Mouse (Mus musculus) adrenal gland, postnatal 14 days (tissue): ENCODE measurements at regions not wholly inside any gene's neighbourhood (a gene's known extent, or its start where the extent isn't known, plus 50 kb on each side); places are given as distances from the start of the nearest gene placed in this dataset.
A peak's percentile ranks its signal among the peaks of the same experiment; 100 is the strongest.

Experiments used
- DNase-seq: peaks from one replicate; pipeline ENCODE4 v3.0.0; 2021; ENCODE audit warnings: mixed read lengths

DNA sequence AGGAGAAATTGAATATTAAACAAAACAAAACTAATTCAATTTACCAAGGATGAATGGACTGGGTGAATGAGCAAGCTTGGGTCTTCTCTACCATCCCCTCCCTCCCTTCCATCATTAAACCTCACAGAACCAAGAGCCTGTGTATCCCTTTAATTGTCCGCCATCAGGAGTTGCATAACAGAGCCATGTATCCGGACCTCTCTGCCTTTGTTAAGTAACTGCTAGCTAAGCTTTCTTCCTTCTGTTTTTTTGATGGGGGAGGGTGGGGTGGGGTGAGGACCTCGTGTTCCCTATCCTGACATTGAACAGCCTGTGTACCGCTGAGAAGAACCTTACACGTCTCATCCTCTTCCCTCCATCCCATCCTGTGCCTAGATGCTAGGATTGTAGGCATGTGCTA is 274.0 kb downstream of the Pmp22 start:
- no peak for DNase-seq

DNA sequence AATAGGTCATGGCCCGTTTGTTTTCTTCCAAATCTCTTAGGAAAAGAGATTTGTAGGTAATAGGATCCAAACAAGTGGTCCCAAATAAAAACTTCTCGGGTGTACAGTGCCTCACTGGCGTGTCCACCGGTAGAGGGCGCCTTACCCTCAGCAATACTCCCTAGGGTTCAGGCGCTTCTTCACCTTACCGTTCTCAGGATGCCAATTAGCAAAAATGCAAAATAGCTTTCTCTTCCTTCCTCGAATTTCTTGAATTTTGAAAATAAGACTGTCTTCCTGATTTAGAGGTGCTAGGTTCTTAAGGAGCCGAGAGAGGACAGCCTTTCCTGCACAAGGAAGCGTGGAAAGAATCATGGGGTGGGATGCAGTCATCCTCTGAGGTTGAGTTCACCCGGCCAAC is 275.9 kb downstream of the Pmp22 start:
- peak; percentile 88 for DNase-seq

DNA sequence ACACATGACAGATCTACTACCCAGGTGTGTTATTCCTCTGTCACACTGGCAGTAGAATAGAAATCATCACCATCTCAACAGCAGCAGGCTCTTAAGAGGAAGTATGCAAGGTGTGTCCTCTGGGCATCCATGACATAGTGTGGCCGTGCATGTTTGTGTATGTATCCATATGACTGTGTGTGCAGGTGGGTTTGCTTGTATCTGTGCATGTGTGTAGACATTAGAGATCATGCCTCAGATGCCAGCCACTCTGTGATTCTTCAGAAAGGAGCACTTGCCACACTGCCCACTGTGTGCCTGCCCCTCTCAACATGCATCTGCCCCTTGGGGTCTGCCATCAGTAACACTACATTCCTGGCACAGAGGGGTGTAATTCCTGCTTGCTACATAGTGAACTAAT is 280.6 kb downstream of the Pmp22 start:
- no peak for DNase-seq

DNA sequence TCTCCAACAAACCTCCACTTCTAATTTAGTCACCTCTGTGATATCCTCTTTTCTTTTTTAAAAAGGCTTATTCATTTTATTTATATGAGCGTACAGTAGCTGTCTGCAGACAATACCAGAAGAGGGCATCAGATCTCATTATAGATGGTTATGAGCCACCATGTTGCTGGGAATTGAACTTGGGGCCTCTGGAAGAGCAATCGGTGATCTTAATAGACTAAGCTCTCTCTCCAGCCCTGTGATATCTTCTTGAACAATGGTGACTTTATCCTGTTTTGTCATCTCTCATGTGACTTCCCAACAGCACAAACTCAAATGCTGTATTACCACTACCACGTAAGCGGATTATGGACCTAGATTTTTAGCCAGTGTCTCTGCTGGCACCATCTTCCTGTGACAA is 282.1 kb downstream of the Pmp22 start:
- no peak for DNase-seq

DNA sequence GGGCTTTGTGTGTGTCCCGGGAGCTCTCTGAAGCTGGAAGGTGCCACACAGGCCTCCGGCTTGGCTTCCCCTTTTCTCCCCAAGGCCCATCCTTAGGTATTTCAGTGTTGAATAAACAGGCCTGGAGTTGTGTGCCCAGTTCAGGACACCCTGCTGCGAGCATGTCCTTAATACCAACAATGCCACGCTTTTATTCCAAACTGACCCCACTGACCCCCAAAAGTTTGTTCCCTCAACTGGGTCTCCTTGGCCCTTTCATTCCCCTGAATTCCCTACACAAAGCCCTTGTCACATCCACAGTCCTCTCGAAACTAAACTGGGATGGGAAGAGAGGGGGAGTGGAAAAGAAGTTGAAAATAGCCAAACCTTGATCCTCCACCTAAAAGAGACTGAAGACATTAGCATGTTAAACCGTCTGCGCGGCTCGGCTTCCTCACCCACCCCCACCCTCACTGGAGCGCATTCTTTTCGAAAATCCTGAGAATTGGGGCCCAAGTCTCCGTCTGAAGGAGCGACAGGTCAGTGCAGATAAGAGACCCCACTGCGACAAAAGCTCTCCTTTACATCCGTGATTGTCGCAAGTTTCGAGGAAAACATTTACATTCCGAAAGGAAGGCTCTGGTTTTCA is 283.7 kb downstream of the Pmp22 start:
- DNase-seq = no peak

DNA sequence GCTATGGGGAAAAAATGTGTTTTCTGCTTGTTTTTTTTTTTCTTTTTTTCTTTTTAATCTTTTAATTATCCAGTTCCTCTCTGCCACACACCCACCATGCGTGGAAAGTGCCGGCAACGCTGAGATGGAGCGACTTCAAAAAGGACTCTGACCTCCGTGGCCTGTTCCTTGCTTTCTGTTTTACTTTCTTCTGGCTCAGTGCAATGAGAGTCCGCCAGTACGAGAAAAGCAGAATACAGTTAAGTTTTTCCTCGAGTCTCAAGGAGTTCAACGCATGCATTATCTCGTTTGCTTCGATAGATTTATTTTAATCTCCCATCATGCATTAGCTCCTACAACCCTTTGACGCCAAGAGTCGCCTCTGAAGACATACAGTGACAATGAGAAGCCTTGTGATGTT is 284.3 kb downstream of the Pmp22 start:
- no peak for DNase-seq

DNA sequence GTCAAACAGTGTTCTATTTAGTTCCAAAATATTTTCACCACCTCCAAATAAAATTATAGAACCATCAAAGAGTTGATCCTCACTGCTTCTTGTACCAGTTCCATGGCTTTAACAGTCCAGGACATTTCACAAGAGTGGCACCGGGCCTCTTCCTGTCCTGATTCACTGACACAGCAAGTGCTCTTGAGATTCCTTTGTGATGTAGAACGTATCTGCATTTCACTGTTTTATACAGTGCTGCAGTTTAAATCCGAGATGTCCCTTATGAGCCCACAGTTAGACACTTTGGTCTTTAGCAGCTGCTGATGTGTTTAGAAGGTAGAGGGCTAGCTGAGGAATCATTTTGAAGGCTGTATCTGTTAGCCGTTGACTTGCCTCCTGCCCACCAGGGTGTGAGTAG is 284.8 kb downstream of the Pmp22 start:
- no peak for DNase-seq

DNA sequence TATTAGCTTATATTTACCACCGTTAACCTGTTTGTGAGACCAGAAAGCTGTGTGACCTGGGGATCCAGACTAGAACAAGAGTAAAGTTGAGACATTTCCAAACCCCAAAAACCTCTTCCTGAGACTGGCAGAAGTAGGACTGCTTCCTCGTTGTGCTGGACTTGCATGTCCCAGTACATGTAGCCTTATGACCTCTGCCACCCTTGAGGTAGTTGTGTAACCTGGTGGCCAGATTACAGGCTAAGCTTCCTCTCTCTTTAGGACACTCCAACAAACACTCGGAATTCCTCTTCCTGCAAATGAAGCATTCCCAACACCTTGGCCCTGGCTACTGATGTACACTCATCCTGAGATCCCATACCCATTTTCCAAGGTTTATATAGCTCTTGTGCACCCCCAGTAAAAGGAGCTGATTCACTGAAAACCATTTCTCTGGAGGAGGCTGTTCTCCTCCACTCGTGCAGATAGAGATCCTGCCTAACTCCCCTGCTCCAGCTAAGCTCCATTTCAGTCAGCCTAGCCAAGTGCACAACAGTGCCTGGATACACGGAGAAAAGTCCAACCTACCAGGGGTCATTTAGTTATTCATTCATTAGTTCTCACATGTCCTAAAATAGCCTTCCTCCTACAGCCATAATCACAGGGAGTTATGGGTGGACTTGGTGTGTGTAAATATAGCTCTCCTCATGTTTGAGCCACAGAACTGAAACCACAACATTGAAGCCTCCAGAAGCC is 289.4 kb downstream of the Pmp22 start:
- DNase-seq = no peak

DNA sequence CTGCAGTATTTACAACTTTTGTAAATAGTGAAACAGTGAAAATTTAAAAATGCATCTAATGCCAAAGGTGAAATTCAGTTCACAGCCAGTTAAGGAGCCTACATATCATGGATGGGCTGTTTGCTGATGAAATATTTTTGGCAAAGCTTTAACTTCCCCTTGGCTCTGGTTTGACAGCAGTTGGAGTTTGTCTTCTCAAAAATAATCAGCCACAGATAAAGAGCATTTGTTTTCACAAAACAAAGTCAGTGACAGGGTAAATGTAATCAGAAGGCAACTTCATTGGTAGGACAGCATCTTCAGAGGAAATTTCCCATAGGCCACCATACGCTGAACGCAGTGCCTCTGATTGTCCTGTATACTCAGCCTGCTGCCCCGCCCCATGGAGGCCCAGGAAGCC is 291.6 kb downstream of the Pmp22 start:
- DNase-seq = no peak

DNA sequence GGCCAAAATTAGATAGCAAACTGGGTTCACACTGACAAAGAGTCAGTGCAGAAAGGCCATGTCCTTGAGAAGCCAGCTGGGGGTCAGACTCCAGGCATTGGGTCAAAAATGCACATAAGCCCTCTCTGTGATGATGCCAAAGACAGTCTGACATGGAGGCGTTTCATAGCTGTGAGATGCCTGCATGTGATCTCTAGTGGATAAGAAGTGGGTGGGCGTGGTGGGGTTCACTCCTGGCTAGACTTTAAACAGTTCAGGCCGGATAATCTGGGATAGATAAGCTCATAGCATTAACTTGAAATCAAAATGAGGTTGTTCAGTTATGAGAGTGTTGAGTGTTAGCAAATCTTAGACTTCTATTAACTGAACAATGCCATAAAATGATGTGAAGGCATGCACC is 293.3 kb downstream of the Pmp22 start:
- DNase-seq = no peak

DNA sequence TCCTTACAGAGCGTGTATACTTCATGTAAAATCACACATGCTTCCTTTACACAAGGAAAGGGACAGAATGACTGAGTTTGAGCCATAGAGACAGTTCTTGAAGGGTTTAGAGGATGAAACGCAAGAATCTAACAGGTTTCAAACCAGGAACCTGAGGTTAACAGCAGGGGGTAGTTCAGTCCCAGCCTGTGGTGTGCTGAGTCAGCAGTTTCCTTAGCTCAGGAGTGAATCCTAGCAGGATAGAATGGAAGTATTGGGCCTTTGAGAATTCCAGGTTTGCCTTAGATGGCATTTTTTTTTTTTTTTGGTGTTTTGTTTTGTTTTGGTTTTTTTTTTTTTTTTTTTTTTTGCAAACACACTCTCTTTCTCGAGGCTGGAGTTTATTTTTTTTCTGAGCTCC is 295.5 kb downstream of the Pmp22 start:
- no peak for DNase-seq

DNA sequence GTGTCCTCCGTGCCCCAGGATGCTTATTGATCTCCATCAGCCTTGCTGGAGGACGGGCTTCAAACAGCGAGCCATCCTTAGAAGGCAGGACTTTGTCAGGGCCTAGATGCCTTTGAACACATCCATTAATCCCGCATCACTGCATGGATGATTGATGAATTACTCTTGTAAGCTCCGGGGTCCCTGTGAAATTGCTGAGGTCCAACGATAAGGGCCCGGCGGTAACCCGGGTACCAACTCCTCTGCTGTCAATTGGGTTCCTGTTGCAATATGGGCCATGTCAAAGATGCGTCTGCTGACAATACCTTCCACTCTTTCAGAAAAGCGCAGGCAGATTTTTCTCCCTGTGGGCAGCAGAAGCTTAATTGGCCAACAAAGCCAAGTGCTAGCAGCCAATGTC is 297.0 kb downstream of the Pmp22 start:
- DNase-seq = no peak

DNA sequence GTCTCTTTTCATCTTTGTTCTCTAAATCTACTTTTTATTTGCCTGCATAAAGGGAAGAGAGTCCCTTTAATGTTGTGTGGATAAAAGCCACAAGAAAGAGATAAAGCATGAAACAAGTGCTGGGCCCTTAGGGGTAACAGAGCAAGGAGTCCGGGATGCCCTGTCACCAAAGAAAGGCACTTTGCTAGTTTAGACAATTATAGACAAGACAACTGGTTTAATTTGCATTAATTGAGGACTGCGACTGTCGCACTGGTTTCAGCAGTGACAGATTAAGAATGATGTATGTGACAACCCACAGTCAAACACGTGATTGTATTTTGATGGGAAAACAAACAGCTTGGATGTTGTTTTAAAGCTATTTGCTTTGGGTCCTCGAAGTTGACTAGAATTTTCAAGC is 325.0 kb downstream of the Pmp22 start:
- no peak for DNase-seq

DNA sequence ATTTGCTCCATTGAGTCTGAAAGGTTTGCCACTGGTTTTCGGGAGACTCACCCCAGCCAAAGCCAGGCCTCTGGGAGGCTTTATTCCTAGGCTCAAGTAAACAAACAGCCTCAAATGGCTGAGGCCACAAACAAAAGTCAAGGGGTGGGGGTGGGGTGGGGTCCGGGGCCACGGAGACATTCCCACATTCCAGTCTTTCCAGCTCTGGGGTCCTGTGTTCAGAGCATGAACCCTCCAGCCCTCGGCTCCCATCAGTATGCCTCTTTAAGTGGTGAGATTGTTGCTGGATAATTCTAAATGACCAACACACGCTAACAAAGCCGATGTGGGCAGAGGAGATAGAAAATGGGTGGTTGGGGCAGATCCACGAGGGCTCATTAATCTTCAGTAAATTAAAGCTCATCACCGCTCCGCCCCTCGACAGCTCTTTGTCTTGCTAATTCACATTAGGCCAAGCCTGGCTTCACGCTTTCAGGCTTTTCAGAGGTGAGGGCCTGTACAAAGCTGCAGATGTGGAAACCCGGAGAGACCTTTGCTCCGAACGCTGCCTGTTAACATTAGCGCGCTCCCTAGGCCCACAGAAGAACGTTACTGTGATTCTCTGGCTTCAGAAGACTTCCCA is 326.2 kb downstream of the Pmp22 start:
- no peak for DNase-seq

DNA sequence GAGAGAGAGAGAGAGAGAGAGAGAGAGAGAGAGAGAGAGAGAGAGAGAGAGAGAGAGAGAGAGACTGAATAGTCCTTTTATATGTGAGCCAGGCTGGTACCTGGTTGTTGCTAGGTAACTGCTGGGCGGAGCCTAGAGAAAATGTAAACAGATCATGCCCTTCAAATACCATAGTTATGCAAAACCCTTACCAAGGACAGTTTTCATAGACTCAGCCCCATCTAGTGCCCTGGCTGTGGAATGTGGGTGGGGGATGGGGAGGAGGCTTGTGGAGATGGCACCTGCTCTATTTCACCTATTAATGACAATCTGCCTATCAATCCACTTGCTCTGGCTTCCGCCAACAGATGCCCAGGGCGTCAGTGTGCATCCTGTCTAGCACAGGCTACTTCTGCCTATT is 327.6 kb downstream of the Pmp22 start:
- no peak for DNase-seq

DNA sequence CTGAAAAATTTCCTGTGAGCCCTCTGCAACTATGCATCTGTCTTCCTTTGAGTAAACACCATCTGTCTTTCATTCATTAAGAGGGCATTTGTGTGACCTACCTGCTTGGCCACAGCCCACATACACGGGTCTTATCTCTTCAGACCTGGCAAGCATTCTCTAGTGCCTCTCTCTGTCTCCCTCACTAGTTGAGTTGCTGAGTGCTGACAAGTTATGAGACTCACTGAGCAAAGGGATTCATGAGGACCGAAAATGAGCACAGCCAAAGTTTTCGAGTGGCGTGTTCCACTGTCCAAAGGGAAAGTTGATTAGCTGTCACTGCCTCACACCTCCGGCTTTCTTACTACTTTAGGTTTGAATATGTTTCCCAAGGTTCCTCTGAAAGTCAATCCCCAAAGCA is 328.5 kb downstream of the Pmp22 start:
- no peak for DNase-seq

DNA sequence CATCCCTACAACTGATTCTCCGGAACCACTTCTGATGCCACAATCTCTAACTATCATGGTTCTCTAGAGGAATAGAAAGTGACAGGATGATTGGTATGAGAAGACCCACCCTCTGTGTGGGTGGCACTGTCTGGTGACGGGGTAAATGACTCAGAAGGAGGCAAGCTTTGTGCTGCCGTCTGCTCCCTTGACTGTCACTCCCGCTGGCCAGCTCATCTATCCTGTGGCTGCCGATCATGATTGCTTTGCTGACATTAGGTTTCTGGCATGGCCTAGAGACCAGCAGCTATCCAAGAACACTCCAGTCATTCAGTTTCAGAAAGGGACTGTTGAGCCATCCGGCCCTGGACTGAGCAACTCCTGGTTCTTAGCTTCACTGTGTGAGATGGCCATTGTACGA is 331.4 kb downstream of the Pmp22 start:
- DNase-seq = no peak

DNA sequence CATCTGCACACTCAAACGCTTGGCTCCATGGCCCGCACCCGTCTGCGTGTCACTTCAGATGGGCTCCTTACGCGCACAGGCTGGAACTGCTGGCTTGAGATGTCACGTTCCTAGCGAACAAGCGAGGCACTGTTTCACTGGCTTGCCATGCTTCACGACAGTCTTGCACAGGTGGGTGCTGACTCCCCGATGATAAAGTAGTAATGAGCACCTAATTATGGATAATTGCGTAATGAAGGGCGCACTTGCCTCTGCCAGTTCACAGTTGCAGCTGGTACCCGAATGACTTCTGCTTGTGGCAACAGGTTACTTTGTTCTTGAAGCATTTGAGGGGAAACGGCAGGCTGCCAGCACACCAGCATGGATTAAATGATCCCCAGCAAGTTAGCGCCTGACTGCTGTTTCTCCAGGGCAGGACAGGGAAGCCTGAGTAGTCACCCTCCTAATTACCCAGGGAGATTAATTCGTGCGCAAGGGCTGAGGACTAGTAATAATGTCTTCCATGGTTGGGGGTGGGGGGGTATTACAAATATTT is 335.1 kb downstream of the Pmp22 start:
- DNase-seq = no peak

DNA sequence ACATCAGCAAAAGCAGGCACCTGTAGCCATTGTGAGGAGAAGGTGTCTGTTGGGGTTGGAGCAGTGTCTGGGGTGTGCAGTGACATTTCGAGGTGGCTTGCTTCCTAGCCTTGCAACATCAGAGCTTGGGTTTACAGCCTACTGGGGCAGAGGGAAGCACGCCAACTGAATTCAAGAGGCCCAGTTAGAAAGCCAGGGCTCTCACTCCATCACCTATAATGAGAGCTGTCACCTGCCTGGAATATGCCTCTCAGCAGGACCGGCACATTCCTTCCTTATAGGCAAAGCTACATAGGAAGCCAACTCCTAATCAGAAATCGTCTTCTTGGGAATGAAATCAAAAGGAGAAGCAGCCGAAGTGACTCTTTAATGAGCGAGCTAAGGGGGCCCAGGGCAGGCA is 337.2 kb downstream of the Pmp22 start:
- peak; percentile 34 for DNase-seq

DNA sequence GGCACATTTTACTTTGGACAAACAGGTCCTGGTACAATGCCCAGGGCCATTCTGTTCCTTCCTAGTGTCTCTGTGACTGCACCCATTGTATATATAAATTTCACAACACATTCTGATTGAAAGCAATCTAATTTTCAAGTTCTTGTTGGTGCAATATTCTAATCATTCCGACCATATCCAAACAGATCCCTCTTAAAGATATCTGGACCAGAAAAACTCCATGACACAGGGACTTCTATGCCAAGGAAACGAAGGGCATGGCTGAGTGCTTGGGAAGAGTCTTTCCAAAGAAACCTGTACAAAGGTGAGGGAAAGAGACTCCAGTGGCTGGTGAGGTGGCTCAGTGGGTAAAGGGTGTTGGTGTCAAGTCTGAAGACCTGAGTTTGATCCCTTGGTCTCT is 337.8 kb downstream of the Pmp22 start:
- no peak for DNase-seq

DNA sequence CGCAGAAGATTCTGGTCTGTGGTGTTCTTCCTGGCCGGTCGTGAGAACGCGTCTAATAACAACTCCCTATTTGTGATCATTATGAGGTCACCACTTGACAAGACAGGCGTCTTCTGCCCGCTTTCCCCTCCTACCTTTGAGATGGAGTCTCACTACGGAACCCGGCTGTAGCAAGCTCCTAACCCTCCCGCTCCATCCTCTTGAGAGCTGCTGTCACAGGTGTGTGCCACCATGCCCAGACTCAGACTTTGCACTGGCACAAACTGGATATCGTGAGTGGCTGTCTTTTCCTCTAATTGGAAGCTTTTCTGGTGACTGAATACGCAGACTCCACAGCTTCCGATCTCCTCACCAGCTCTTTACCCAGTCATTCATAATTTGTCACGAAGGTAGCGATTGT is 346.0 kb downstream of the Pmp22 start:
- DNase-seq = no peak

DNA sequence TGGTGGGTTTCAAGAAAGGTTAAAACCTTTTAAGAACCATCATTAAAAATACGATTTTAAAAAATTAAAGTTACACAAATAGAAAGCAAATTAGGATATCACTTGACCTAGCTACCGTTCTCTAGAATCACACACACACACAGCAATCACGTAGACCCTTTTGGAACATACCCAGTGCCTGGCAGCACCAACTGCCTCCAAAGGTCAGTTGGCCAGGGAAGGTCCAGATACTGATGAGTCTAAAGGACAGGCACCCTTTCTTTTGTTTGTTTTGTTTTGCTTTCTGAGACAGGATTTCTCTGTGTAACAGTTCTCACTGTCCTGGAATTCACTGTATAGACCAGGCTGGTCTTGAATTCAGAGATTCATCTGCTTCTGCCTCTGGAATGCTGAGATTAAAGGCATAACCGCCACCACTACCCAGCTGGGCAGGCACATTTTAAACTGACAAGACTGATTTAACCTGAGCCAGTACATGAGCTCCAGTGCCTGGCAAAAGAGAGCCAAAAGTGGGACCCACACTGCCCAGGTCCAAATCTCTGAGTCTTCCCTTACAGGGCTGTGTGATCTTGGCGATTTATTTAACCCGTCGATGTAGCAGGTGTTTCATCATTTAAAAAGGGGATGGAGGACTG is 353.0 kb downstream of the Pmp22 start:
- DNase-seq = no peak

DNA sequence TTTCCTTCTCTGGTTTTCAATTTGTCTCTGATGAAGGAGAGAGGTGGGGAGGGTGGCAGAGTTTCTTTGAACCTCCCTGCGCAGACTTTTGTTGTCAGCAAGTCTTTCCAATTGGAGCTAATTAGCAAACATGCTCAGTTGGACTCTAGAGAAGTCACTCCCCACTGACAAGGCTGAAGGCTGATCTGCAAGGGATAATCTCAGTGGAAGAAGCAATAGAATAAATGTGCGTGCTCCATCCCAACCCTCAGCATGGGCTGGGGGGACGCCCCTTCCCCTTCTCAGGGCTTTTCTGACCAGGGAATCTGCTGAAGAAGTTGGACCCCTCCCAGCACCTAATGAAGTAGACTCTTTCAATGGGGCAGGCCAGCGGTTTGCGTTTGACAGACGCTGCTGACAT is 353.8 kb downstream of the Pmp22 start:
- no peak for DNase-seq
